Comparison of ENCODE assay signal across 8 mouse cellular contexts in the genomic region with DNA sequence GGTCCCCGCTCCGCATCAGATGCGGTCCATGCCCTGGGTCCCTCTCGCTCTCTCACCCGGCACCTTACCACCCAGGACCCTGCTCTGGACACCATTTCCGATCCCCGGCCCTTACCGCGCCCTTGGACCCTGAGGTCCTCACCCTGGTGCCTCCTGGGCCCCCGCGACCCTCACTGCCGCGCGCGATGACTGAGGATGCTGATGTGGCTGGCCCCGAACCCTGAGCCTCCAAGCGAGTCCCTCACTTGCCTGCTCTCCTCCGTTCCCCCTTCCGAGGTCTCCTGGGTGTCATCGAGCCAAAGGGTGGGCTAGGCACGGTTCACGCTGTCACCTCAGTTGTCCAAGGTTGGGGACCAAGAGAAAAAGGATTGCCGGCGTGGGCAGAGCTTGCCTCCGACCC. TPM values are rescaled to one million over a fixed set of nuclear protein-coding genes. Genes with fewer than 3 reads are reported as not detected.
DNase-seq lines count a peak whose midpoint lies in the region; ATAC-seq and TF ChIP-seq lines count a peak whose summit lies in the region.

No protein-coding gene starts in this region.

- peak overlapping the region; percentile 77 for H3K27ac ChIP-seq in layer of hippocampus, adult 2 months
- H3K27ac ChIP-seq in embryonic facial prominence, embryonic 13.5 days, result no peak overlapping the region
- H3K27ac ChIP-seq in hindbrain, embryonic 16.5 days (ENCODE audit: low read depth, low read length), result no peak overlapping the region
- no peak overlapping the region for H3K27ac ChIP-seq in midbrain, embryonic 15.5 days

- H3K4me2 ChIP-seq in embryonic facial prominence, embryonic 13.5 days, result peak overlapping the region; percentile 76
- peak overlapping the region; percentile 75 for H3K4me2 ChIP-seq in hindbrain, embryonic 16.5 days (ENCODE audit: low read length)
- peak overlapping the region; percentile 56 for H3K4me2 ChIP-seq in midbrain, embryonic 15.5 days

- TF ChIP-seq CTCF in layer of hippocampus, adult 2 months (conservative IDR thresholded peaks at IDR 0.05), result no peak

- no peak for ATAC-seq in embryonic facial prominence, embryonic 13.5 days (ENCODE audit: insufficient number of reproducible peaks, insufficient read depth, low FRiP score, low TSS enrichment, low read depth)
- ATAC-seq in hindbrain, embryonic 16.5 days, result no peak
- ATAC-seq in midbrain, embryonic 15.5 days (replicated peaks), result no peak

- H3K27me3 ChIP-seq in embryonic facial prominence, embryonic 13.5 days, result peaks cover 63% of the 10 kb centered on the region
- peaks cover 24% of the 10 kb centered on the region for H3K27me3 ChIP-seq in hindbrain, embryonic 16.5 days (replicated peaks; ENCODE audit: control insufficient read depth, insufficient read depth, low read length)
- peaks cover 44% of the 10 kb centered on the region for H3K27me3 ChIP-seq in midbrain, embryonic 15.5 days (replicated peaks)

- no peaks in the 10 kb centered on the region for H3K9me3 ChIP-seq in embryonic facial prominence, embryonic 13.5 days
- H3K9me3 ChIP-seq in hindbrain, embryonic 16.5 days (ENCODE audit: control insufficient read depth, low read length), result no peaks in the 10 kb centered on the region; the same call in 1 of the 2 replicates
- H3K9me3 ChIP-seq in midbrain, embryonic 15.5 days, result no peaks in the 10 kb centered on the region

- 28% methylated on average over 25 of the region's 25 CpGs for WGBS in embryonic facial prominence, embryonic 13.5 days
- 24% methylated on average over 24 of the region's 25 CpGs for WGBS in hindbrain, embryonic 16.5 days
- 28% methylated on average over 25 of the region's 25 CpGs for WGBS in midbrain, embryonic 15.5 days

- peak overlapping the region; percentile 60 for H3K4me3 ChIP-seq in layer of hippocampus, adult 2 months
- H3K4me3 ChIP-seq in embryonic facial prominence, embryonic 13.5 days, result peak overlapping the region; percentile 53
- H3K4me3 ChIP-seq in hindbrain, embryonic 16.5 days (ENCODE audit: low read length), result peak overlapping the region; percentile 55
- H3K4me3 ChIP-seq in midbrain, embryonic 15.5 days, result peak overlapping the region; percentile 39

- H3K36me3 ChIP-seq in embryonic facial prominence, embryonic 13.5 days, result no peaks in the 10 kb centered on the region
- no peaks in the 10 kb centered on the region for H3K36me3 ChIP-seq in hindbrain, embryonic 16.5 days (ENCODE audit: control insufficient read depth, insufficient read depth, low read length)
- no peaks in the 10 kb centered on the region for H3K36me3 ChIP-seq in midbrain, embryonic 15.5 days (replicated peaks)

- peak overlapping the region; percentile 64 for H3K9ac ChIP-seq in embryonic facial prominence, embryonic 13.5 days
- H3K9ac ChIP-seq in hindbrain, embryonic 16.5 days (ENCODE audit: low read depth, low read length), result peak overlapping the region; percentile 60
- peak overlapping the region; percentile 29; the same call in 1 of the 2 replicates for H3K9ac ChIP-seq in midbrain, embryonic 15.5 days

- DNase-seq in layer of hippocampus, adult 2 months (ENCODE audit: low spot score in 2 of 2), result no peak
- DNase-seq in layer of hippocampus, postnatal 36 days, result no peak
- no peak for DNase-seq in gastrocnemius, adult 18-20 months (ENCODE audit: low spot score)
- DNase-seq in frontal cortex, postnatal 10 days (ENCODE audit: low spot score in 2 of 2), result no peak
- no peak for DNase-seq in adrenal gland, adult (ENCODE audit: inconsistent age in 2 of 2, low spot score in 1 of 2)

- peaks cover 9% of the 10 kb centered on the region; the same call in 1 of the 2 replicates for H3K4me1 ChIP-seq in embryonic facial prominence, embryonic 13.5 days
- peaks cover 5% of the 10 kb centered on the region; the same call in 1 of the 2 replicates for H3K4me1 ChIP-seq in hindbrain, embryonic 16.5 days (ENCODE audit: control insufficient read depth, insufficient read depth, low read depth, low read length)
- H3K4me1 ChIP-seq in midbrain, embryonic 15.5 days, result peaks cover 8% of the 10 kb centered on the region; the same call in 1 of the 2 replicates

RNA-seq across cellular contexts. Expression of gene Adap2, which starts 0.6 kb away (rescaled TPM):
- total RNA-seq in layer of hippocampus, adult 2 months (2021), result 1 to 10 TPM; 6.1 to 8.2 TPM
- 1 to 10 TPM; 6.0 to 6.5 TPM for total RNA-seq in layer of hippocampus, postnatal 36 days (2021)
- polyA plus RNA-seq in embryonic facial prominence, embryonic 13.5 days (2015; fragmentation: Nextera tagmentation; extraction: Ambion mirVana), result 0.74 and 1.4 TPM in 2 replicates
- polyA plus RNA-seq in hindbrain, embryonic 16.5 days (2015; fragmentation: Nextera tagmentation; extraction: Ambion mirVana), result 4.0 and 4.1 TPM in 2 replicates
- polyA plus RNA-seq in midbrain, embryonic 15.5 days (2015; fragmentation: Nextera tagmentation; extraction: Ambion mirVana), result 4.2 and 4.3 TPM in 2 replicates
- total RNA-seq in gastrocnemius, adult 18-20 months (2021), result 1 to 10 TPM; 2.7 to 3.6 TPM

RNA-seq across cellular contexts. Expression of gene Tefm, which starts 12.5 kb away (rescaled TPM):
- 10 to 100 TPM in 1 of 2 experiments, 1 to 10 TPM in 1; 8.8 to 10.9 TPM for total RNA-seq in layer of hippocampus, adult 2 months (2021)
- total RNA-seq in layer of hippocampus, postnatal 36 days (2021), result 10 to 100 TPM in 1 of 2 experiments, 1 to 10 TPM in 1; 9.9 to 12.6 TPM
- polyA plus RNA-seq in embryonic facial prominence, embryonic 13.5 days (2015; fragmentation: Nextera tagmentation; extraction: Ambion mirVana), result 31.4 and 32.3 TPM in 2 replicates
- polyA plus RNA-seq in hindbrain, embryonic 16.5 days (2015; fragmentation: Nextera tagmentation; extraction: Ambion mirVana), result 21.0 and 22.0 TPM in 2 replicates
- polyA plus RNA-seq in midbrain, embryonic 15.5 days (2015; fragmentation: Nextera tagmentation; extraction: Ambion mirVana), result 20.2 and 22.4 TPM in 2 replicates
- 10 to 100 TPM; 19.2 to 20.5 TPM for total RNA-seq in gastrocnemius, adult 18-20 months (2021)

RNA-seq across cellular contexts. Expression of gene Rnf135, which starts 29.1 kb away (rescaled TPM):
- total RNA-seq in layer of hippocampus, adult 2 months (2021), result 1 to 10 TPM; 4.1 to 4.9 TPM
- 1 to 10 TPM; 3.8 to 3.9 TPM for total RNA-seq in layer of hippocampus, postnatal 36 days (2021)
- polyA plus RNA-seq in embryonic facial prominence, embryonic 13.5 days (2015; fragmentation: Nextera tagmentation; extraction: Ambion mirVana), result 6.3 and 8.1 TPM in 2 replicates
- polyA plus RNA-seq in hindbrain, embryonic 16.5 days (2015; fragmentation: Nextera tagmentation; extraction: Ambion mirVana), result 4.6 and 4.9 TPM in 2 replicates
- polyA plus RNA-seq in midbrain, embryonic 15.5 days (2015; fragmentation: Nextera tagmentation; extraction: Ambion mirVana), result 3.3 and 3.9 TPM in 2 replicates
- 1 to 10 TPM; 1.6 to 1.7 TPM for total RNA-seq in gastrocnemius, adult 18-20 months (2021)

RNA-seq across cellular contexts. Expression of gene Rhot1, which starts 54.3 kb away (rescaled TPM):
- total RNA-seq in layer of hippocampus, adult 2 months (2021), result 10 to 100 TPM; 67.8 to 68.2 TPM
- 10 to 100 TPM; 70.9 to 73.4 TPM for total RNA-seq in layer of hippocampus, postnatal 36 days (2021)
- polyA plus RNA-seq in embryonic facial prominence, embryonic 13.5 days (2015; fragmentation: Nextera tagmentation; extraction: Ambion mirVana), result 52.8 and 63.4 TPM in 2 replicates
- 66.9 and 69.9 TPM in 2 replicates for polyA plus RNA-seq in hindbrain, embryonic 16.5 days (2015; fragmentation: Nextera tagmentation; extraction: Ambion mirVana)
- polyA plus RNA-seq in midbrain, embryonic 15.5 days (2015; fragmentation: Nextera tagmentation; extraction: Ambion mirVana), result 72.7 and 74.7 TPM in 2 replicates
- total RNA-seq in gastrocnemius, adult 18-20 months (2021), result 10 to 100 TPM; 39.7 to 40.2 TPM
